Mouse (Mus musculus): ENCODE results near the gene Acd. TPM values are rescaled to one million over a fixed set of nuclear protein-coding genes. Genes with fewer than 3 reads are reported as not detected.
A peak's percentile ranks its signal among the peaks of the same experiment; 100 is the strongest.

The Acd gene
- 81.3 and 92.6 TPM in 2 replicates for polyA plus RNA-seq (2016; fragmentation: Nextera tagmentation; extraction: Ambion mirVana)

DNA sequence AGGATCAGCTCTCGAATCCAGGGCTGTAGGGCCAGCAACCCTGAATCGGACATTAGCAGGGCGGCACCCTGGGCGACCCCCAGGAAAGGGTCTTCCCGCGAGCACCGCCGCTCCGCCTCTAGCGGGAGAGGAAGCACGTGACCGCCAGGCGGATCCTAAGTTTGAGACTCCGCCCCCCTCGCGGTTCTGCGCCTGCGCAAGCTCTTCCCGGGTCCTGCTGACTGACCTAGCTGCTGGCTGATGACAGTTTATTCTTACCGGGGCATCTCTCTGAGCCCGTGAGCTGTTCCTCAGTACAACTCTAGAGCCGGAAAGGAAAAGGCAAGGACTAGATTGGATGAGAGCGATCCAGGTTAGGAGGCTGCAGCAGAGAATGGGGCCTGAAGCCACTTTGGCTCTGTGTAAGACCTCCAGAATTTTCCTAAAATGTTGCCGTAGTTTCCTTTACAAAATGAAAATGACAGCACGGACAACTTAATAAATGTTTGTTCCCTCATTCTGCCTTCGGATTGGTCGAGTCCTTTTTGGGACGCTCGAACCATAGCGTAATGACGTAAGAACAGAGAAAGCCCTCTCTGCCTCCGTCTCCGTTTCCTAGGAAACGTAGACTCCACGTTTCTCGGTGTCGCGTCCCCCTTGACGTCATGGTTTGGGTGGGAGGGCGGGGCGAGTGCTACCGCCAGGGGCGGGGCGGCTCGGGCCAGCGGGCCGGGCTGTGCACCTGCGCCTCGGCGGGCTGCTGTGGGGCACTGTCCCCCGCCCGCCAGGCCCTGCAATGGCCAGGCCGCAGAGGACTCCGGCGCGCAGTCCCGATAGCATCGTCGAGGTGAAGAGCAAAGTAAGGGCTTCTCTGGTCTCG is at the start of gene Acd, which contains the start of gene Pard6a:
Gene Acd (minus strand): TSS at position 137 of the 859 bp plus-strand sequence.
Gene Pard6a (plus strand): TSS at position 183 of the 859 bp plus-strand sequence.
- H3K4me1 ChIP-seq (replicated peaks): peaks cover 30% of the 10 kb centered on the region
- peak within 1 kb of the TSS; percentile 68 for H3K4me3 ChIP-seq
- under 1% methylated on average over 60 of the region's 60 CpGs for WGBS
- H3K36me3 ChIP-seq: peaks cover 67% of the 10 kb centered on the region
- H3K27me3 ChIP-seq (ENCODE audit: insufficient read depth, poor library complexity, severe bottlenecking): no peaks in the 10 kb centered on the region
- H3K9me3 ChIP-seq: no peaks in the 10 kb centered on the region
- peak within 1 kb of the TSS; percentile 90 for H3K27ac ChIP-seq
- DNase-seq (ENCODE audit: low spot score): peak; percentile 98

DNA sequence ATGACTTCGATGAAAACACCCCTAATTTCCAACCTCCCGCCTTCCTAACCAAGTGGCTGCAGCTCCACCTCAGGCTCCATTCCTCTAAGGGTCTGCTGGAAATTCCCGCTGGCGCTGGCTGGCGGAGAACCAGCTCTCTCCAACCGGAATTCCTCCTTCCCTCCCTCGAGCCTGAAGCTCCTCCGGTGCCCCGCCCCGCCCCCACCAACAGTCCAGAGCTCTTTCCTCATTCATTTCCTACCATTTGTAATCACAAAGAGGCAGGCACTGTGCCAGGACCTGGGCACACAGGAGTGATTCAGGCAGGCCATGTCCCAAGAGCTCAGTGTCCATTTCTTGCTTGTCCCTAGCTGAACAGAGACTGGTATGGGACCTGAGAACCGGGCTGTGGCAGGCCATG is 49.7 kb upstream of the Acd start:
- Histone ChIP-seq H3K27ac (no peak overlapping the region), H3K36me3 (peaks cover 14% of the 10 kb centered on the region; the same call in 1 of the 2 replicates), H3K4me3 (peak overlapping the region; percentile 16; the same call in 1 of the 2 replicates), H3K27me3 (ENCODE audit: insufficient read depth, poor library complexity, severe bottlenecking) (no peaks in the 10 kb centered on the region), H3K9me3 (no peaks in the 10 kb centered on the region), H3K4me1 (replicated peaks) (peaks cover 26% of the 10 kb centered on the region)
- DNase-seq (ENCODE audit: low spot score): peak; percentile 23
- WGBS: 14% methylated on average over 11 of the region's 11 CpGs

DNA sequence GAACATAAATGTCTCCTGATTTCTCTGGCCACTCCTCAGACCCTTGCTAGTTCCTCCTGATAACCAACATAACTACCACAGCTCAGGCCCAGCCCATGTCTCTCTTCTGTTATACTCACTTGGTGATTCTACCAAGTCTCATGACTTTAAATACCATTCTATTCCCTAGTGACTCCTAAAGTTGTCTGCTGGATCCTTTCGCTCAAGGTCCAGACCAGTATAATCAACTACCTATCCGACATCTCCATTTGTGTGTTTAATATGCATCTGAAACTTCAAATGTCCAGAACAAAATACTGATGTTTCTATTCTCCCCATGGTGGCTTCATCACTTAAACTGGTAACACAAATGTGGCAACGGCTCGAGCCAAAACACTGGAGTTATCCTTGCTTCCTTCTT is 42.4 kb upstream of the Acd start:
- Histone ChIP-seq H3K27me3 (ENCODE audit: insufficient read depth, poor library complexity, severe bottlenecking) (no peaks in the 10 kb centered on the region), H3K27ac (no peak overlapping the region), H3K4me1 (replicated peaks) (no peaks in the 10 kb centered on the region; the same call in 1 of the 2 replicates), H3K36me3 (peaks cover 10% of the 10 kb centered on the region), H3K9me3 (no peaks in the 10 kb centered on the region), H3K4me3 (no peak overlapping the region)
- DNase-seq (ENCODE audit: low spot score): no peak
- 88% methylated on average over 4 of the region's 4 CpGs for WGBS

DNA sequence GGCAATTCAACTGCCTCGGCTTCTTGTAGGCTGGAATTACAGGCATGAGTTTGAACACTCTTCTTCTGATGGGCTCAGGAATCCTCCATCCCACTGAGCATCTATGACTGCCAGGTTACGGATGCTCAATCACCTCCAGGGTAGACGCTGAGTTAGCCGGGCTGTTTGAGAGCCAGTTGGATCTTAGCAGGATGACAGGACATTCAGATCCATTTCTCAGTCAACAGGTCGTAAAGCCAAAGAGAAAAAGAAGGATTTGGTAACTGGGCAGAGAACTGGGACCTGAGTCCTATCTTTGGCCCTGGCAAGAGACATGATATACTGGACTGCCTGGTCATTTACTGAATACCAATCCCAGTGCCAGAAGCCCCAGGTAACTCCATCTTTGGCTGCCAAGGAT is 38.3 kb upstream of the Acd start:
- Histone ChIP-seq H3K9me3 (no peaks in the 10 kb centered on the region), H3K27ac (no peak overlapping the region), H3K36me3 (peaks cover 11% of the 10 kb centered on the region), H3K4me3 (no peak overlapping the region), H3K27me3 (ENCODE audit: insufficient read depth, poor library complexity, severe bottlenecking) (no peaks in the 10 kb centered on the region), H3K4me1 (replicated peaks) (no peaks in the 10 kb centered on the region)
- WGBS: 95% methylated on average over 5 of the region's 5 CpGs
- no peak for DNase-seq (ENCODE audit: low spot score)

- H3K36me3 ChIP-seq: peaks cover 22% of the 10 kb centered on the region
- H3K4me3 ChIP-seq: no peak overlapping the region
- no peaks in the 10 kb centered on the region for H3K27me3 ChIP-seq (ENCODE audit: insufficient read depth, poor library complexity, severe bottlenecking)
- 96% methylated on average over 5 of the region's 5 CpGs for WGBS
- no peak overlapping the region for H3K27ac ChIP-seq
- no peaks in the 10 kb centered on the region for H3K9me3 ChIP-seq
- DNase-seq (ENCODE audit: low spot score): no peak
- no peaks in the 10 kb centered on the region for H3K4me1 ChIP-seq (replicated peaks)
These were observed 31.3 kb upstream of the Acd start for GRCm38 (mm10) chr8:105732186-105732585.

- Histone ChIP-seq H3K4me3 (no peak overlapping the region), H3K27me3 (ENCODE audit: insufficient read depth, poor library complexity, severe bottlenecking) (no peaks in the 10 kb centered on the region), H3K9me3 (no peaks in the 10 kb centered on the region), H3K36me3 (peaks cover 53% of the 10 kb centered on the region), H3K4me1 (replicated peaks) (no peaks in the 10 kb centered on the region), H3K27ac (no peak overlapping the region)
- 89% methylated on average over 18 of the region's 18 CpGs for WGBS
- no peak for DNase-seq (ENCODE audit: low spot score)
These were observed 26.7 kb upstream of the Acd start for GRCm38 (mm10) chr8:105727397-105728124.

- H3K27ac ChIP-seq: no peak overlapping the region
- H3K4me3 ChIP-seq: no peak overlapping the region
- H3K36me3 ChIP-seq: peaks cover 55% of the 10 kb centered on the region
- H3K9me3 ChIP-seq: no peaks in the 10 kb centered on the region
- H3K27me3 ChIP-seq (ENCODE audit: insufficient read depth, poor library complexity, severe bottlenecking): no peaks in the 10 kb centered on the region
- no peak for DNase-seq (ENCODE audit: low spot score)
- 85% methylated on average over 5 of the region's 5 CpGs for WGBS
- H3K4me1 ChIP-seq (replicated peaks): no peaks in the 10 kb centered on the region
These were observed 24.8 kb upstream of the Acd start for GRCm38 (mm10) chr8:105725726-105726125.

DNA sequence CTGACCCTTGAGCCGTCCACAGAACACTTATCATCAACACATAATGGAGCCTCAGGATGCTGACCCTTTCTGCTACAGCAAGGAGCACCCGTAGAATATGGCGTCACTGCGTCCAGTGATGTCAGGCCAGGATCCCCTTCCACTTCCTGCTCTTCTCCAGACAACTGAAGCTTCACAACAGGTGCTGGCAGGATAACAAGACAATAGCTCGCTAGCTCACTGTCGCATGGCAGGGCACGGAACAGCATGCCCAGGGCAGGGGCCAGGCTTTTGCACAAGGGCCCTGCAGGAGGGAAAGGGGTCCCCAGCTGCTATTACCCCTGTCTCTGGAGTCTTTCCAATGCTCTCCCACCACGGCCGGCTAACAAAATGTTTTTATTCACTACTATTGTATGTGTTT is 22.0 kb upstream of the Acd start:
- H3K27me3 ChIP-seq (ENCODE audit: insufficient read depth, poor library complexity, severe bottlenecking): no peaks in the 10 kb centered on the region
- H3K36me3 ChIP-seq: peaks cover 64% of the 10 kb centered on the region
- H3K27ac ChIP-seq: no peak overlapping the region
- WGBS: 89% methylated on average over 9 of the region's 9 CpGs
- no peaks in the 10 kb centered on the region for H3K9me3 ChIP-seq
- H3K4me3 ChIP-seq: no peak overlapping the region
- DNase-seq (ENCODE audit: low spot score): no peak
- H3K4me1 ChIP-seq (replicated peaks): no peaks in the 10 kb centered on the region

- no peak overlapping the region for H3K4me3 ChIP-seq
- H3K27ac ChIP-seq: no peak overlapping the region
- no peaks in the 10 kb centered on the region for H3K27me3 ChIP-seq (ENCODE audit: insufficient read depth, poor library complexity, severe bottlenecking)
- 87% methylated on average over 4 of the region's 4 CpGs for WGBS
- no peaks in the 10 kb centered on the region for H3K4me1 ChIP-seq (replicated peaks)
- DNase-seq (ENCODE audit: low spot score): no peak
- peaks cover 64% of the 10 kb centered on the region for H3K36me3 ChIP-seq
- no peaks in the 10 kb centered on the region for H3K9me3 ChIP-seq
These were observed 18.7 kb upstream of the Acd start for GRCm38 (mm10) chr8:105719637-105720036.

GRCm38 (mm10) chr8:105716302-105716945 is 15.5 kb upstream of the Acd start:
- Histone ChIP-seq H3K4me1 (replicated peaks) (no peaks in the 10 kb centered on the region), H3K27me3 (ENCODE audit: insufficient read depth, poor library complexity, severe bottlenecking) (no peaks in the 10 kb centered on the region), H3K36me3 (peaks cover 44% of the 10 kb centered on the region), H3K9me3 (no peaks in the 10 kb centered on the region), H3K4me3 (no peak overlapping the region), H3K27ac (no peak overlapping the region)
- DNase-seq (ENCODE audit: low spot score): no peak
- WGBS: 93% methylated on average over 15 of the region's 15 CpGs

DNA sequence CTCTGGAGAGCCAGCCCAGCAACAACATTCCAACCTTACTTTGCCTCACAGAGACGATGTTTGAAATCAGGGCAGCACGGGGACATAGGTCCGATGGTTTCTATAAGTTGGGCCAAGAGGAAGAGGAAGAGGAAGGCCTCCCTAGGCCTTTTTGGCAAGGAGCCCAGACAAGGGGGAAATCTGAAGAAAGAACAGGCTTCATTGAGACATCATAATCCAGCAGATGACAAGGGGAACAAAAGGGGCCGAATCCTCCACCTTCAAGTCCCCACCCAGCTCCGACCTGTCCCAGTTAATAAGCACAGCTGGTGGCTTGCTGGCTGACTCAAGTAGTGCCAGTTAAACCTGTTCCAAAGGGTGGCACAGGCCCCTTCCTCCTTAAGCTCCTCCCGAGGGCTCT is 14.1 kb upstream of the Acd start:
- no peak overlapping the region for H3K27ac ChIP-seq
- 86% methylated on average over 6 of the region's 6 CpGs for WGBS
- H3K36me3 ChIP-seq: peaks cover 39% of the 10 kb centered on the region
- H3K4me1 ChIP-seq (replicated peaks): no peaks in the 10 kb centered on the region
- no peak for DNase-seq (ENCODE audit: low spot score)
- no peaks in the 10 kb centered on the region for H3K27me3 ChIP-seq (ENCODE audit: insufficient read depth, poor library complexity, severe bottlenecking)
- no peaks in the 10 kb centered on the region for H3K9me3 ChIP-seq
- H3K4me3 ChIP-seq: no peak overlapping the region

- Histone ChIP-seq H3K4me1 (replicated peaks) (no peaks in the 10 kb centered on the region), H3K27ac (no peak overlapping the region), H3K4me3 (no peak overlapping the region), H3K27me3 (ENCODE audit: insufficient read depth, poor library complexity, severe bottlenecking) (no peaks in the 10 kb centered on the region), H3K9me3 (no peaks in the 10 kb centered on the region), H3K36me3 (peaks cover 32% of the 10 kb centered on the region)
- DNase-seq (ENCODE audit: low spot score): peak; percentile 85
- 10% methylated on average over 3 of the region's 3 CpGs for WGBS
These were observed 13.2 kb upstream of the Acd start for GRCm38 (mm10) chr8:105714139-105714538.

All from hindbrain, embryonic 10.5 days (tissue).